Mouse (Mus musculus): ENCODE data around the gene Rrm2.
"Not testable (repeated sequence)": the region's sequence is repeated elsewhere in the genome, so short reads cannot be mapped to it uniquely, and the experiment has no call there.

Gene Rrm2

DNA sequence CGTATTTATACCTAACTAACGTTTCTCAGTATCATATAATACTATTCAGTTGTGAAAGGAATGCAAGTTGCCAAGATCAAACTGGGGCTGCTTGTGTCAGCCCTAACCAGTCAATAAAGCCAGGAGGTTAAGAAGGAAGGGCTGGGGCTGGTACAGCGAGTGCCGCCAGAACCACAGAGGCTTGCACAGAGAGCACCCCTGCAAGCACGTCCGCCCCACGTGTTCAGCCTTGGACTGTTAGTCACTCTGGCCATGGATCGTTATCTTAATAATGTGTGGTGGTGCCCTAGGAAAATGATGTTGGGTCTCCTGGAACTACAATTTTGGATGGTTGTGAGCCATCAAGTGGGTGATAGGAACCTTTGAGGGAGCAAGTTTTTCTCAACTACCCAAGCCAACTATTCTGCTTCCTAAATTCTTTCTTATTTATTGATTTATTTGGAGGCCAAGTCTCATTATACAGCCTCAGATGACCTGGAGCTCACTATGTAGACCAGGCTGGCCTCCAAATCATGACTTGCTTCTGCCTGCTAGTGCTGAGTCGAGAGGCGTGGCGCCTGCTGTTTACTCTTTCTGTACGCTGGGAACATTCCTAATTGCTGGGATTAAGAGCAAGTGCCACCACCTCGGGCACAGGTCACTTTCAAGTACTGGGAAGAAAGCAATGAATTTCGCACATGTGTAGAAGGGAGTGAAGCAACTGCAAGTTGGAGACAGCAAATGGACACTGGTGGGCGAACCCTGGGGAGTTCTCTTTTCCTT, 2.4 kb upstream of the Rrm2 start:
- peak in 1 of 2 experiments; percentile 14 for DNase-seq (ENCODE audit: low spot score in 2 of 2)

DNA sequence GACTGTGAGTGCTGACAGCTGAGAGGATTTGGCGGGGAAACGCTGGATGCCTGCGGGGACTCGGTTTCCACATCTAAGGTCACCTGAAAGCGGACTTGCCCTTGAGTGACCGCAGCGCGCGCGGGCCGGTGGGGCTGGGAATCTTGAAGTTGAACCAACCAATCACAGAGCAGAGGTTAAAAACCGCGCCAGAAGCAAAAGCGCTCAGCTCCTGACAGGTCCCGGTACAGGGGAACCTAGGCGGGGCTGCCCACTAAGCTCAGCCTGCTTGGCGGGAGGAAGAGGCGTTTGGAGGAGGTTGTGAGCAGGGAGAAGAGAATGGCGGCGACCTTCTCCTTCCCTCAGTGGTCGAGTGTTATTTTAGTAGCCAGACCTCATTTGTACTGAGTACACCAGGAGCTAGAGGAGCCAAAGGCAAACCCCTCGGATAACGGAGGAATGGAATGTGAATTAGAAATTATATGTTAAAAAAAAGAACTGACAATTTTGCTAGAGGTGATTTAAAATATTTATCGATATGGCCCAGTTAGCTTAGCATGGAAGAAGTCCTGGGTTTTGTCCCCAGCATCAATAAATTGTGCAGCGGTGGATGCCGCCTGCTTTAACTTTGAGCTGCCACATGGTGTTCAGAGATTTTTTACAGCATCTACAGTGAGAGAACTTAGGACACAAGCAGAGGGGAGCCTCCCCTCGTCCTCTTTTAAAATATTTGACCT, 1.1 kb upstream of the Rrm2 start:
- peak in 1 of 2 experiments; percentile 32 for DNase-seq (ENCODE audit: low spot score in 2 of 2)

GRCm38 (mm10) chr12:24707480-24707802, 600 bp upstream of the Rrm2 start:
- DNase-seq (ENCODE audit: low spot score in 2 of 2): peak in 1 of 2 experiments; percentile 15

DNA sequence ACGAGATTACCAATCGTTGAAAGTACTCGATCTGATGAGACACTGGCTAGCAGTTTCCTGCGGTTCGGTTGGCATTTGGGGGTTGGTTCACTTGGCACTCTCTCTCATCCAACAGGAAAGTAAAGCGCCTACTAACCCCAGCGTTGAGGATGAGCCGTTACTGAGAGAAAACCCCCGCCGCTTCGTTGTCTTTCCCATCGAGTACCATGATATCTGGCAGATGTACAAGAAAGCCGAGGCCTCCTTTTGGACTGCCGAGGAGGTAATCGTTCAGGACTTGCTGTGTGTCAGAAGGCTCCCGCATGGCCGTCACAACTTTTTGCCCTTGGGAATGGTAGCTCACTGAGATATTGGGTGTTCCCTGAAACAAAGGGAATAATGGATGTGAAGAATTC, 780 bp downstream of the Rrm2 start:
- peak in 1 of 2 experiments; percentile 32 for DNase-seq (ENCODE audit: low spot score in 2 of 2)

GRCm38 (mm10) chr12:24709409-24709808, 1.4 kb downstream of the Rrm2 start:
- peak in 1 of 2 experiments; percentile 23 for DNase-seq (ENCODE audit: low spot score in 2 of 2)

DNA sequence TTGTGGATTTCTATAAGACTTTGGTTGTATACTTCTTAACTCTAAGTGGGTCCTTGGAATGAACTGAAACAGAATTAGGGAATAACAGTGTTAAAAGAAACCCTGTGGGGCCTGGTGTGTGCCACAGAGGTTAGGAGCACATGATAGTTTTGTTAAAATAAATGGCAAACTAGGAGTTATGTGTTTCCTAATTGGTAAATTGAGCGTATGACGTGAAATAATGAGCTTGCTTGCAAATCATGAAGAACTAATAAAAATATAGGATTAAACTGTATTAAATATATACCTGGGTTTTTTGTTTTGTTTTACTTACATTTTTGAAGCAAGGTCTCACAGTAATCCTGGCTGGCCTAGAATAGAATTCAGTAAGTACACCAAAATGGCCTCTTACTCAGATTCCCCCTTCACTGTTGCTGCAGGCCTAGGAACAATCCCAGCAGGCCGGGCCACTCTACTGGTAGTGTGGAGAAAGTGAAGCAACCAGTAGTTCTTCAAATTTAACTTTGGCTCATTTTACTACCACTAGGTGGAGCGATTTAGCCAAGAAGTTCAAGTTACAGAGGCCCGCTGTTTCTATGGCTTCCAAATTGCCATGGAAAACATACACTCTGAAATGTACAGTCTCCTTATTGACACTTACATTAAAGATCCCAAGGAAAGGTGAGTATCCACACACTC, 1.9 kb downstream of the Rrm2 start:
- DNase-seq (ENCODE audit: low spot score in 2 of 2): peak; percentile 60 to 68

DNA sequence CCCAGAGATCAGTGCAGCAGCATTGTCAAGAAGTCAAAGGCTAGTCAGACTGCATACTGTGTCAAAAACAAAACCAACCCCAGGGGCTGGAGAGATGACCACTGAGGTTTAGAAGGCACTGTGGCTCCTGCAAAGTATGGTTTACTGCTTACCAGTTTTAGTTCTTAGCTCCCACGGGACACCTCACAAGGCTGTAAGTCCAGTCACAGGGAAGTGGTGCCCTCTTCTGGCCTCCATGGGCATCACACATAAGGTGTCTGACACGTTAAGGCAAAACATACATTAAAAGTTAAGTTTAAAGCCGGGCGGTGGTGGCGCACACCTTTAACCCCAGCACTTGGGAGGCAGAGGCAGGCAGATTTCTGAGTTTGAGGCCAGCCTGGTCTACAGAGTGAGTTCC, 2.6 kb downstream of the Rrm2 start:
- DNase-seq (ENCODE audit: low spot score in 2 of 2): peak in 1 of 2 experiments; percentile 28

- peak in 1 of 2 experiments; percentile 17 for DNase-seq (ENCODE audit: low spot score in 2 of 2)
These were observed 4.4 kb downstream of the Rrm2 start for GRCm38 (mm10) chr12:24712396-24712795.

DNA sequence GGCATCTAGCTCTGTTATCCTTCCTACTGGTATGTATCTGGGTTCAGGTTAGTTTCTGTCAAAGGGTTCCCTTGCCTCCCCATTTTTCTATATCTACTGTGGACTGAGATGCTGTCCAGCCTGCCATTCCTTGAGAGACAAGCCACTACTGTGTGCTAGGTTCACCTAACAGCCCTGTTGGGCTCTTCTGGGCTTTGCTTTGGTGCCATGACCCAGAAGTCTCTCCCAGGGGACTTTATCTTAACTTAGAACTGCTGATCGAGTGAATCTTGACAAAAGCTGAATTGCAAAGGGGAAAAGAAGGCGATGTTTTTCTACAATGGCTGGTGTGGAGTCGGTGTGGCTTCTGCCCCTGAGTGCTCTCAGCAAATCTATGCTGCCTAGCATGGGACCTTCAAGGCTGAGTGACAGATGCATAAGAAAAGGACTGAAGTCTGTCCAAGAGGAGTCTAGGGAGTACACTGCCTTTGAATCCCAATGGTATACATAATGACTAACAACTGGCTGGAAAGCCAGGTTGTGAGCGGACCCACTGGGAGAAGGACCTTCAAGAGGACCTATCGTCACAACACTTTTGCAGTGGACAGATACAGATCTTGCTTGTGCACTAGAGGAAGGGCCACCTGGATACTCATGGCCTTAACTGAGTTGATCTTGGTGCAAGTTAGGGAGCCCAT, 6.7 kb downstream of the Rrm2 start:
- peak in 1 of 2 experiments; percentile 6 for DNase-seq (ENCODE audit: low spot score in 2 of 2)

DNA sequence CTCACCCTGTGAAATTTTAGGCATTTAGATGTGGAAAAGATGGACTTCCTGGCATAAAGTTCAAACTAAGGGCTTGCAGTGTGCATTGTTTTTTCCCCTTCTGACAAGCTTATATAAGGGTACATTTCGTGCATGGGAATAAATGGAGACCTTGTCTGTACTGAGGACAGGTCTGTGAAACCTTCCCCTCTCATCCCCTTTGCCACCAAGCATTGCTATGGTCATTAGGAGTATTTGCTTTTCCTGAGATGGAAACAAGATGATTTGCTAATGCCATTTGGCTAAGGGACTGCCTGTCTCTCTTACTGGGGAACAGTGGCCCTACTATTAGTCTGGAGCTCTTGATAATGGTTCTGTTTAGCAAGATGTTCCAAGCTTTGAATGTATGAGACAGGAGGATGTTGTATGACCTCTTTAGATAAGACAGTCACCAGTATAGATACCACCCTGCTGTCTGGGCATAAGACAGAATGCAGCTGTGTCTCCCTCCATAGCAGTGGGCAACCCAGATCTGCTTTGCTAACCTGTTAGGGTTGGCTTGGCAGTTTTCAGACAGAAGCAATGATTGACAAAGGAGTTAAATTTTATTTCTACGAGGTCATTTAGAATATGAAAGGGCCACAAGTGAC, 7.3 kb downstream of the Rrm2 start:
- peak in 1 of 2 experiments; percentile 4 for DNase-seq (ENCODE audit: low spot score in 2 of 2)

- DNase-seq (ENCODE audit: low spot score in 2 of 2): peak; percentile 60 to 68
These were observed 8.8 kb downstream of the Rrm2 start for GRCm38 (mm10) chr12:24716721-24717301.

DNA sequence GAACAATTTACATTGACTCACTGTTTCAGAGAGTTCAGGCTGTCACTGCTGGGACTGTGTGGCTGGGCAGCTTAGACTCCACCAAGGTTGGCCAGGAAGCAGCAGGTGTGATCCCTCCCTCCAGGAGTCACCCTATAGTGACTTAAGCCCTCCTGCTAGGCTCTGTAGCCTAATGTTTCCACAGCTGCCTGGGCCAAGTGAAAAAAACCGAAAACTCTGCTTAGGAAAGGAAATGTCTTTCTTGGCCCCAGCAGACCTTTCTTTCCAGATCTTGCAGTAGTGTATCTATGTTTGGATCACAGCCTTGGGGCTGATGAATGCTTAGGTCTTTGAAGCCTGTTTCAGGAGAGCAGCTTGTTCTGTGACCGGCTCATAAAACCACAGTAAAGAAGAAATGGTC, 15.4 kb downstream of the Rrm2 start:
- DNase-seq (ENCODE audit: low spot score in 2 of 2): no peak

DNA sequence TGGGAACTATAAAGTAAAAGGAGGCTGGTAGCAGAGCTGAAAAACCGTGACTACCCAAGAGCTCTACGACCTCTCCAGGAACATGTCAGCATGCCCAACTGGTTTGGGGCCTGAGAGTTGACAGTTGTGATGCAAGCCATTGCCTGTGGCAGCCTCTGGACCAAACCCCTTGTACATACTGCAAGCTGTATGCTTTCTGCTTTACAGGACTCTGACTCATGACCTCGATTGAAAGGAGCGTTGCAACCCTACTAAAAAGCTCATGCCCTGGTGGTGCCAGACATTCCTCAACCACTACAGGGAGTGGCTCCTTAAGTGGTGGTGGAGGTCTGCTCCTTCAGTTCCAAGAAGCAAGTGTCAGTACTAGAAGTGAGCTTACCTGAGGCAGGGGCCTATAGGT, 15.8 kb downstream of the Rrm2 start:
- DNase-seq (ENCODE audit: low spot score in 2 of 2): no peak

DNA sequence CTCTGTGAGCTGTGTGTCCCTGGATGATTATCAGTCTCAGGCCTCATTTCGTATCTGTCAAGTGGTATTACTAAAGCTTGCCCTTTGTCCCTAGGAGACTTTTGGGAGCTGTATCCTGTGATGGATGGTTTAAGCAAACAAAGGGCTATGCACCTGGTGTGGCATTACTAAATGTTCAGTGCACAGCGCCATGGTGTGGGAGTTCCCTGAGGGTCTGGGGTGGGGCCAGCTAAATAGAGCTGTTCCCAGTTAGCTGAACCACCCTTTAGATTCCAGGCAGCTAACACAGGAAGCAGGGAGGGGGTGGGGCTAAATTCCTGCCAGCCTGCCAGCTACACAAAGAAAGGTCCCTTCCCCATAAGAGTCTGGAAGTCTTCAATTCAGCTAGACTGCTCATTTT, 16.3 kb downstream of the Rrm2 start:
- no peak for DNase-seq (ENCODE audit: low spot score in 2 of 2)

- peak; percentile 28 to 37 for DNase-seq (ENCODE audit: low spot score in 2 of 2)
These were observed 26.9 kb downstream of the Rrm2 start for GRCm38 (mm10) chr12:24734828-24735394.

GRCm38 (mm10) chr12:24736956-24737355, 28.9 kb downstream of the Rrm2 start:
- DNase-seq (ENCODE audit: low spot score in 2 of 2): no peak

DNA sequence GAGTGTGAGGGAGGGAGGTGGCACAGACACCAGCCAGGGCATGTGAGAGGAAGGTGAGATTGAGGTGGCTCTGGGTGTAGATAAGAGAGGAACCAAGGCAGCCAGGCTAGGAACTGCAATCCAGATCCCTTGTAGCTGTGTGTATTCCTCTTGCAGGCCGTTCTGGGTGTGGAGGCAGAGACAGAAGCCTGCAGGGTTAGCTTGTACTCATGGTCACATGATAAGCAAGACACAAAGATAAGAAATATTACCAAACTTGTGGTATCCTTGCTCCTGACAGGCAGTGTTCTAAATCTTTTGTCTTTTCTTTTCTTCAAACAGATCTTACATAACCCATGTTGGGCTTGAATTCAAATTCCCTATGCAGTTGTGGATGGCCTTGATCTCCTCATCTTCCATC, 31.9 kb downstream of the Rrm2 start:
- no peak for DNase-seq (ENCODE audit: low spot score in 2 of 2)

GRCm38 (mm10) chr12:24741535-24741934, 33.5 kb downstream of the Rrm2 start:
- not testable (repeated sequence) for DNase-seq (ENCODE audit: low spot score in 2 of 2)

DNA sequence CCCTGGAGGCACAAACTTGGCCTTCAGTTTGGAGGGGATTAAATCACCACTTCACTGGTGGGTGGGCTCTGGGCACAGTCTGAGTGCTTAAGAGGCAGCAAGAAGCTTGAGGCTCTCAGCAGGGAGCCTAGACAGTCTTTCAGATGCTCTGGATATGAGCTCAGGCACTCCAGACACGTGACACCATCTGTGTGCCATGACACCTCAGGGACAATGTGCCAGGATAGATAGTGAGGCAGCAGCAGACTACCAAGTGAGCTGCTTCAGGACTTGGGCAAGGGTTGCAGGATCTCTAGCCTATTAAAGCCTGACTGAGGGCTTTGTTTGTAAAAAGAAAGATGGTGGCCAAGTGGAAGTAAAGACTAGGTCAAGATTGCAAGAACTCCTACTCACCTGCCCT, 36.3 kb downstream of the Rrm2 start:
- DNase-seq (ENCODE audit: low spot score in 2 of 2): no peak

GRCm38 (mm10) chr12:24746579-24747296, 38.7 kb downstream of the Rrm2 start:
- DNase-seq (ENCODE audit: low spot score in 2 of 2): no peak

All from right cerebral cortex, postnatal 10 days (tissue).